Mouse (Mus musculus) midbrain, embryonic 13.5 days (tissue): ENCODE measurements around the gene Uqcr11. TPM values are rescaled to one million over a fixed set of nuclear protein-coding genes. Genes with fewer than 3 reads are reported as not detected.

ENCODE experiments used
- ATAC-seq: fragments of 200-750 bp; cut with Nextera tagmentation; 2 replicates; pipeline ENCODE4 v1.8.0; 2017; ENCODE audit warnings: mild to moderate bottlenecking, moderate TSS enrichment, moderate library complexity
- H3K27ac ChIP-seq: fragments of 300-500 bp; sonication (generic); 2 replicates; pipeline ENCODE4 v1.5.1; 2015; ENCODE audit warnings: inconsistent platforms, mild to moderate bottlenecking, moderate library complexity
- H3K27me3 ChIP-seq: fragments of 300-500 bp; sonication (generic); 2 replicates; pipeline ENCODE4 v1.6.1; 2015; ENCODE audit warnings: mild to moderate bottlenecking, inconsistent platforms
- H3K36me3 ChIP-seq: fragments of 300-500 bp; sonication (generic); 2 replicates; pipeline ENCODE4 v1.6.1; 2015; ENCODE audit warnings: mild to moderate bottlenecking, inconsistent platforms
- H3K4me1 ChIP-seq: fragments of 300-500 bp; sonication (generic); replicated peaks from 2 replicates; pipeline ENCODE4 v1.6.1; 2015; ENCODE audit warnings: inconsistent platforms
- H3K4me2 ChIP-seq: fragments of 300-500 bp; sonication (generic); replicated peaks from 2 replicates; pipeline ENCODE4 v1.6.1; 2015; ENCODE audit warnings: moderate library complexity, mild to moderate bottlenecking, inconsistent platforms
- H3K4me3 ChIP-seq: fragments of 300-500 bp; sonication (generic); replicated peaks from 2 replicates; pipeline ENCODE4 v1.5.1; 2015; ENCODE audit warnings: mild to moderate bottlenecking, inconsistent platforms
- H3K9ac ChIP-seq: fragments of 300-500 bp; sonication (generic); replicated peaks from 2 replicates; pipeline ENCODE4 v1.6.1; 2015; ENCODE audit warnings: mild to moderate bottlenecking, inconsistent platforms
- H3K9me3 ChIP-seq: fragments of 300-500 bp; sonication (generic); 2 replicates; pipeline ENCODE4 v1.6.1; 2016; ENCODE audit warnings: mild to moderate bottlenecking, inconsistent platforms
- WGBS: fragments of 180-500 bp; shearing (Covaris S2); methylation state at CpG from one replicate; pipeline ENCODE4 v1.1.7; 2015; 5-methylcytosine and 5-hydroxymethylcytosine counted together
- polyA plus RNA-seq: library from polyadenylated mRNA; unstranded; fragments of >200 nt; fragmentation: Nextera tagmentation; extraction: Ambion mirVana; gene quantifications from 2 replicates; pipeline ENCODE4 v1.2.1, GENCODE M21; 2015

Uqcr11 gene
- polyA plus RNA-seq, 1 experiment from 2014 or later = 572 TPM

GRCm38 (mm10) chr10:80440031-80440430, 33.4 kb upstream of the Uqcr11 start:
- H3K4me1 ChIP-seq = peaks cover 3% of the 10 kb centered on the region; the same call in 1 of the 2 replicates
- no peak overlapping the region for H3K4me2 ChIP-seq
- H3K4me3 ChIP-seq = no peak overlapping the region
- H3K9ac ChIP-seq = no peak overlapping the region
- H3K36me3 ChIP-seq = no peaks in the 10 kb centered on the region
- H3K27ac ChIP-seq = no peak overlapping the region
- H3K9me3 ChIP-seq = no peaks in the 10 kb centered on the region
- ATAC-seq = no peak
- H3K27me3 ChIP-seq = peaks cover 29% of the 10 kb centered on the region

GRCm38 (mm10) chr10:80437973-80438372, 31.3 kb upstream of the Uqcr11 start:
- no peak overlapping the region for H3K4me3 ChIP-seq
- H3K36me3 ChIP-seq = no peaks in the 10 kb centered on the region
- H3K4me1 ChIP-seq = no peaks in the 10 kb centered on the region; the same call in 1 of the 2 replicates
- no peak overlapping the region for H3K27ac ChIP-seq
- H3K9ac ChIP-seq = no peak overlapping the region
- no peak overlapping the region for H3K4me2 ChIP-seq
- no peaks in the 10 kb centered on the region for H3K9me3 ChIP-seq
- peaks cover 14% of the 10 kb centered on the region for H3K27me3 ChIP-seq
- WGBS = 80% methylated on average over 4 of the region's 4 CpGs
- no peak for ATAC-seq

GRCm38 (mm10) chr10:80436276-80436675, 29.6 kb upstream of the Uqcr11 start:
- Histone ChIP-seq H3K9ac (no peak overlapping the region), H3K27ac (no peak overlapping the region), H3K27me3 (peaks cover 13% of the 10 kb centered on the region; the same call in 1 of the 2 replicates), H3K9me3 (no peaks in the 10 kb centered on the region), H3K4me2 (no peak overlapping the region), H3K4me3 (no peak overlapping the region), H3K36me3 (no peaks in the 10 kb centered on the region), H3K4me1 (peaks cover 16% of the 10 kb centered on the region)
- 8% methylated on average over 9 of the region's 9 CpGs for WGBS
- ATAC-seq = no peak

GRCm38 (mm10) chr10:80435764-80436163, 29.1 kb upstream of the Uqcr11 start:
- Histone ChIP-seq H3K36me3 (peaks cover 2% of the 10 kb centered on the region), H3K27me3 (peaks cover 13% of the 10 kb centered on the region; the same call in 1 of the 2 replicates), H3K4me2 (no peak overlapping the region), H3K9ac (no peak overlapping the region), H3K27ac (no peak overlapping the region), H3K4me3 (no peak overlapping the region), H3K4me1 (peaks cover 21% of the 10 kb centered on the region), H3K9me3 (no peaks in the 10 kb centered on the region)
- 39% methylated on average over 7 of the region's 7 CpGs for WGBS
- ATAC-seq = no peak

GRCm38 (mm10) chr10:80434823-80435222, 28.2 kb upstream of the Uqcr11 start:
- no peak overlapping the region for H3K9ac ChIP-seq
- H3K4me2 ChIP-seq = no peak overlapping the region
- H3K4me1 ChIP-seq = peaks cover 28% of the 10 kb centered on the region
- WGBS = 85% methylated on average over 3 of the region's 3 CpGs
- H3K27me3 ChIP-seq = peaks cover 13% of the 10 kb centered on the region; the same call in 1 of the 2 replicates
- H3K9me3 ChIP-seq = no peaks in the 10 kb centered on the region
- H3K4me3 ChIP-seq = no peak overlapping the region
- no peak for ATAC-seq
- H3K27ac ChIP-seq = no peak overlapping the region
- peaks cover 11% of the 10 kb centered on the region for H3K36me3 ChIP-seq

- Histone ChIP-seq H3K9me3 (no peaks in the 10 kb centered on the region), H3K27ac (no peak overlapping the region; the same call in 1 of the 2 replicates), H3K27me3 (peaks cover 13% of the 10 kb centered on the region; the same call in 1 of the 2 replicates), H3K9ac (no peak overlapping the region), H3K4me3 (peak overlapping the region; percentile 18), H3K4me2 (0 out of 2 replicates have a peak overlapping the region, but pooled peaks have one; percentile 27), H3K36me3 (peaks cover 18% of the 10 kb centered on the region), H3K4me1 (peaks cover 32% of the 10 kb centered on the region)
- 13% methylated on average over 8 of the region's 8 CpGs for WGBS
- ATAC-seq = no peak; the same call in 1 of the 2 replicates
These were observed 27.6 kb upstream of the Uqcr11 start for GRCm38 (mm10) chr10:80434233-80434592.

GRCm38 (mm10) chr10:80433513-80434232, 27.0 kb upstream of the Uqcr11 start, which contains the start of gene Tcf3:
Tcf3 (minus strand) TSS chr10:80433647.
- H3K4me3 ChIP-seq = peak within 1 kb of the TSS; percentile 94
- H3K4me2 ChIP-seq = peak within 1 kb of the TSS; percentile 74
- WGBS = under 1% methylated on average over 51 of the region's 61 CpGs
- H3K27me3 ChIP-seq = peaks cover 13% of the 10 kb centered on the region; the same call in 1 of the 2 replicates
- H3K27ac ChIP-seq = peak within 1 kb of the TSS; percentile 97
- peak within 1 kb of the TSS; percentile 98 for H3K9ac ChIP-seq
- H3K4me1 ChIP-seq = peaks cover 32% of the 10 kb centered on the region
- peaks cover 23% of the 10 kb centered on the region for H3K36me3 ChIP-seq
- H3K9me3 ChIP-seq = no peaks in the 10 kb centered on the region
- peak; percentile 93 for ATAC-seq

- H3K4me1 ChIP-seq = peaks cover 32% of the 10 kb centered on the region
- H3K4me2 ChIP-seq = peak overlapping the region; percentile 74
- peaks cover 29% of the 10 kb centered on the region for H3K36me3 ChIP-seq
- H3K9me3 ChIP-seq = no peaks in the 10 kb centered on the region
- H3K9ac ChIP-seq = peak overlapping the region; percentile 98
- no peak for ATAC-seq
- H3K4me3 ChIP-seq = peak overlapping the region; percentile 94
- H3K27ac ChIP-seq = peak overlapping the region; percentile 97
- 0% methylated on average over 60 of the region's 60 CpGs for WGBS
- peaks cover 11% of the 10 kb centered on the region; the same call in 1 of the 2 replicates for H3K27me3 ChIP-seq
These were observed 26.4 kb upstream of the Uqcr11 start for GRCm38 (mm10) chr10:80432936-80433512.

GRCm38 (mm10) chr10:80432387-80432785, 25.8 kb upstream of the Uqcr11 start:
- Histone ChIP-seq H3K36me3 (peaks cover 36% of the 10 kb centered on the region), H3K4me3 (peak overlapping the region; percentile 94), H3K9ac (peak overlapping the region; percentile 98), H3K27ac (peak overlapping the region; percentile 97), H3K4me2 (peak overlapping the region; percentile 74), H3K27me3 (peaks cover 7% of the 10 kb centered on the region; the same call in 1 of the 2 replicates), H3K9me3 (no peaks in the 10 kb centered on the region), H3K4me1 (peaks cover 32% of the 10 kb centered on the region)
- ATAC-seq = no peak
- WGBS = 7% methylated on average over 4 of the region's 4 CpGs

- Histone ChIP-seq H3K27me3 (peaks cover 6% of the 10 kb centered on the region; the same call in 1 of the 2 replicates), H3K4me1 (peaks cover 32% of the 10 kb centered on the region), H3K36me3 (peaks cover 42% of the 10 kb centered on the region), H3K9me3 (no peaks in the 10 kb centered on the region), H3K4me2 (peak overlapping the region; percentile 74), H3K4me3 (peak overlapping the region; percentile 94), H3K27ac (peak overlapping the region; percentile 97), H3K9ac (peak overlapping the region; percentile 98)
- 21% methylated on average over 16 of the region's 16 CpGs for WGBS
- no peak for ATAC-seq
These were observed 25.1 kb upstream of the Uqcr11 start for GRCm38 (mm10) chr10:80431570-80432386.

- Histone ChIP-seq H3K4me2 (0 out of 2 replicates have a peak overlapping the region, but pooled peaks have one; percentile 74), H3K4me3 (no peak overlapping the region), H3K9me3 (no peaks in the 10 kb centered on the region), H3K4me1 (peaks cover 32% of the 10 kb centered on the region), H3K36me3 (peaks cover 55% of the 10 kb centered on the region), H3K27ac (peak overlapping the region; percentile 25; the same call in 1 of the 2 replicates), H3K9ac (0 out of 2 replicates have a peak overlapping the region, but pooled peaks have one; percentile 98), H3K27me3 (no peaks in the 10 kb centered on the region)
- WGBS = 79% methylated on average over 7 of the region's 8 CpGs
- no peak for ATAC-seq
These were observed 23.8 kb upstream of the Uqcr11 start for GRCm38 (mm10) chr10:80430375-80430980.
